Mouse (Mus musculus): Measurements from ENCODE around the gene Nr2c1. TPM values are rescaled to one million over a fixed set of nuclear protein-coding genes. Genes with fewer than 3 reads are reported as not detected.

The Nr2c1 gene
- polyA plus RNA-seq, 1 experiment from 2014 or later: 2.3 TPM

DNA sequence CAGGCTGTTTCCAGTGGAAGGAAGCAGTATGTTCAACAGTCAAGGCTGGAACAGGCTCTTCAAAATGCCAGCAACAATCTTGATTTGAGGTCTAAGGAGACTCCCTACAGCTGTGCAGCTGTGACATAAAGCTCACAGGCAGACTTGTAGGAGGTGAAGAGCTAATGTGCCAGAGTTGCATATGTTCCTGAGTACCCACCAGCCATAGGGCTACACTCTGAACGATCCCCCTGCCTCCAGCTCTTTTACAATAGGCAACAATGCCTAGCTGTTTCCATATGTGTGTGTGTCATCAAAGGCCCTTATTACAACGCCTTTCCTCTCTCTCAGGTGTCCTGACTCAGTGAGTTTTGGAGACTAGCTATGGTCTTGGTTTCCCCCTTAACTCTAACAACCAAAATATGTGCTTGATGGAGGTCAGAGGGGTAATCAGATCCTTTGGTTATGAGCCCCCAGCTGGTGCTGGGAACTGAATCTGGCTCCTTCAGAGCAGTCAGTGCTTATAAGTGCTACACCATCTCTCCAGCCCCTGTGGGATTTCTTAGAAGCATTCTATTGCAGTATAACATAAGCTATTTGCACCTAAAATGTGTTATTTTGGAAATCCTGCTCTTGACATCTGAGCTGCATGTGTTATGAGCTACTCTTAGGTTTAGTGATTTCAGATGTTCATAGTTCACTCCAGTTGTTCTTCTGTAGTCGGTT, 7.4 kb upstream of the Nr2c1 start:
- Histone ChIP-seq H3K9me3 (replicated peaks) (no peaks in the 10 kb centered on the region), H3K9ac (no peak overlapping the region), H3K4me1 (replicated peaks) (no peaks in the 10 kb centered on the region), H3K27ac (no peak overlapping the region), H3K36me3 (peaks cover 44% of the 10 kb centered on the region), H3K4me3 (replicated peaks) (no peak overlapping the region), H3K4me2 (no peak overlapping the region), H3K27me3 (no peaks in the 10 kb centered on the region)
- WGBS (ENCODE audit: insufficient replicate concordance): 72% methylated on average over 3 of the region's 3 CpGs
- DNase-seq: no peak
- ATAC-seq (ENCODE audit: low read depth): no peak

DNA sequence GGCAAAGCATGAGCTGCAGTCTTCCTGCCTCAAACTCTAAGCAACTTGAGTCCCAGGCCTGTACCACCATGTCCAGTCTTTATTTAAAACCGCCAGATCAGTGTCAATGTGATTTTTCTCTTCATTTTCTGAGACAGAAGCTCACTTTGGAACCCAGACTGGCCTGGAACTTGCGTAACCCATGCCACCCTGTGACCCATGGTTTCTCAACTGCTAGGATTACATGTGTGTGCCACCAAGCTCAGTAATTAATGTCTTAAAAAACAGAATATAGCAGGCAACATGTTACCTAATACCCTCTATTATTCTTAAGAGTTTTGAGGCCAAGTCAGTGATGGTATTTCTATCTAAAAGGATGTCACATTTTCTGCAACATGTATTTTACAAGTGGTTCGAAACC, 5.4 kb upstream of the Nr2c1 start:
- Histone ChIP-seq H3K9ac (no peak overlapping the region), H3K36me3 (peaks cover 42% of the 10 kb centered on the region), H3K4me3 (replicated peaks) (no peak overlapping the region), H3K4me1 (replicated peaks) (peaks cover 6% of the 10 kb centered on the region), H3K27me3 (no peaks in the 10 kb centered on the region), H3K27ac (no peak overlapping the region), H3K9me3 (replicated peaks) (no peaks in the 10 kb centered on the region), H3K4me2 (no peak overlapping the region)
- no peak for ATAC-seq (ENCODE audit: low read depth)
- WGBS (ENCODE audit: insufficient replicate concordance): 78% methylated on average over 3 of the region's 3 CpGs
- DNase-seq: no peak

- H3K4me1 ChIP-seq (replicated peaks): peaks cover 27% of the 10 kb centered on the region
- no peak for DNase-seq
- H3K36me3 ChIP-seq: peaks cover 23% of the 10 kb centered on the region
- no peak for ATAC-seq (ENCODE audit: low read depth)
- 75% methylated on average over 5 of the region's 5 CpGs for WGBS (ENCODE audit: insufficient replicate concordance)
- H3K27me3 ChIP-seq: no peaks in the 10 kb centered on the region
- H3K27ac ChIP-seq: no peak overlapping the region
- H3K4me2 ChIP-seq: no peak overlapping the region
- H3K9me3 ChIP-seq (replicated peaks): no peaks in the 10 kb centered on the region
- H3K4me3 ChIP-seq (replicated peaks): no peak overlapping the region
- H3K9ac ChIP-seq: no peak overlapping the region
Observed at GRCm38 (mm10) chr10:94144581-94144980, 3.2 kb upstream of the Nr2c1 start.

- Histone ChIP-seq H3K4me1 (replicated peaks) (peaks cover 40% of the 10 kb centered on the region), H3K36me3 (0 out of 2 replicates have a peak, but pooled peaks cover 5% of the 10 kb centered on the region), H3K27me3 (no peaks in the 10 kb centered on the region), H3K4me2 (peak overlapping the region; percentile 85), H3K4me3 (replicated peaks) (peak overlapping the region; percentile 79), H3K9me3 (replicated peaks) (no peaks in the 10 kb centered on the region), H3K9ac (peak overlapping the region; percentile 82), H3K27ac (peak overlapping the region; percentile 89)
- WGBS (ENCODE audit: insufficient replicate concordance): 9% methylated on average over 8 of the region's 8 CpGs
- peak; percentile 40 for ATAC-seq (ENCODE audit: low read depth)
- DNase-seq: no peak
Observed at GRCm38 (mm10) chr10:94147391-94147755, 450 bp upstream of the Nr2c1 start.

DNA sequence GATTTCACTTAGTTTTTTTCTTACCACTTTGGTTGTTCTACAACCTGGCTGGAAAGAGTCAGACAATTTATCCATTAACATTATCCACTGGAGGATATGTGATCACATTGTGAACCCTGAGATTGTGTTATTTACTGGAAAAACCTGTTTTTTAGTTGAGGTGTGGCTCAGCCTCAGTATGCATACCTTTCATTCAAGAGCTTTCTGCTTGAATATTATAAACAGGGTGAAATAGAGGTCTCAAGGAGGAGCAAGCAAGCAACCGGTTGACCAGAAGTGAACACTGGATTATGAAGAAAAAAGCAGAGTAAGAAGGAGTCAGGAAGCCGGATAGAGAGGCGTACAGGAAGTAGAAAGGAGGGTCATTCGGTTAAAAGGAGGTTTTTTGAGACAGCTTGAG, 3.7 kb downstream of the Nr2c1 start:
- H3K4me2 ChIP-seq: no peak overlapping the region
- H3K4me3 ChIP-seq (replicated peaks): no peak overlapping the region
- peaks cover 40% of the 10 kb centered on the region for H3K4me1 ChIP-seq (replicated peaks)
- no peak for DNase-seq
- H3K27me3 ChIP-seq: no peaks in the 10 kb centered on the region
- H3K9me3 ChIP-seq (replicated peaks): no peaks in the 10 kb centered on the region
- H3K9ac ChIP-seq: no peak overlapping the region
- H3K27ac ChIP-seq: no peak overlapping the region
- ATAC-seq (ENCODE audit: low read depth): no peak
- WGBS (ENCODE audit: insufficient replicate concordance): 63% methylated on average over 4 of the region's 4 CpGs
- H3K36me3 ChIP-seq: 0 out of 2 replicates have a peak, but pooled peaks cover 4% of the 10 kb centered on the region

GRCm38 (mm10) chr10:94153841-94154240, 6.0 kb downstream of the Nr2c1 start:
- H3K27ac ChIP-seq: no peak overlapping the region
- H3K4me2 ChIP-seq: no peak overlapping the region
- no peak for ATAC-seq (ENCODE audit: low read depth)
- H3K27me3 ChIP-seq: no peaks in the 10 kb centered on the region
- no peak overlapping the region for H3K9ac ChIP-seq
- peaks cover 21% of the 10 kb centered on the region for H3K4me1 ChIP-seq (replicated peaks)
- no peak for DNase-seq
- H3K36me3 ChIP-seq: peaks cover 12% of the 10 kb centered on the region
- no peaks in the 10 kb centered on the region for H3K9me3 ChIP-seq (replicated peaks)
- no peak overlapping the region for H3K4me3 ChIP-seq (replicated peaks)

DNA sequence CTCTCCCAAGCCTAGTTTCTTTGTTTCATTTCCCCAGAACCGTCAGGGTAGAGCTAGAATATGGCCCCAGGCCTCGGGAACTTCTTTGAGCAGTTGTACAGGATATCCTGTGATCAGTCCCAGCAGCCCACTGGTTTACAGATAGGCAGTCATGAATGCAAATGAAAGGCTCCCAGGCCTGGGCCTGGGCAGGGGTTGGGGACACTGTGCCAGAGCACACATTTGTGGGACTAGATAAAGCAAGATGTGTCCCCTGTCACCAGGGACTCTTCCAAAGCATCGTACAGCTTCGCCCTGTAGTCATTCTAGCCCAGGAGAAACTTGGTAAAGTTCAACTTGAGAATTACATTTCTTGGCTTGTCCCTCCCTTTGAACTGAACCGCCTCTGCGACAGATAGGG, 11.1 kb downstream of the Nr2c1 start:
- ATAC-seq (ENCODE audit: low read depth) (peak; percentile 31; the same call in 1 of the 2 replicates), DNase-seq (no peak)
- no peaks in the 10 kb centered on the region for H3K27me3 ChIP-seq
- H3K4me1 ChIP-seq (replicated peaks): no peaks in the 10 kb centered on the region
- no peak overlapping the region for H3K9ac ChIP-seq
- no peak overlapping the region for H3K27ac ChIP-seq
- H3K4me2 ChIP-seq: no peak overlapping the region
- WGBS (ENCODE audit: insufficient replicate concordance): 55% methylated on average over 6 of the region's 6 CpGs
- no peaks in the 10 kb centered on the region for H3K9me3 ChIP-seq (replicated peaks)
- no peak overlapping the region for H3K4me3 ChIP-seq (replicated peaks)
- H3K36me3 ChIP-seq: peaks cover 34% of the 10 kb centered on the region

- Histone ChIP-seq H3K9me3 (replicated peaks) (no peaks in the 10 kb centered on the region), H3K27me3 (no peaks in the 10 kb centered on the region), H3K27ac (no peak overlapping the region), H3K4me1 (replicated peaks) (no peaks in the 10 kb centered on the region), H3K4me3 (replicated peaks) (no peak overlapping the region), H3K9ac (no peak overlapping the region), H3K36me3 (peaks cover 38% of the 10 kb centered on the region), H3K4me2 (no peak overlapping the region)
- 82% methylated on average over 4 of the region's 4 CpGs for WGBS (ENCODE audit: insufficient replicate concordance)
- ATAC-seq (ENCODE audit: low read depth): no peak
- no peak for DNase-seq
Observed at GRCm38 (mm10) chr10:94159406-94159805, 11.6 kb downstream of the Nr2c1 start.

DNA sequence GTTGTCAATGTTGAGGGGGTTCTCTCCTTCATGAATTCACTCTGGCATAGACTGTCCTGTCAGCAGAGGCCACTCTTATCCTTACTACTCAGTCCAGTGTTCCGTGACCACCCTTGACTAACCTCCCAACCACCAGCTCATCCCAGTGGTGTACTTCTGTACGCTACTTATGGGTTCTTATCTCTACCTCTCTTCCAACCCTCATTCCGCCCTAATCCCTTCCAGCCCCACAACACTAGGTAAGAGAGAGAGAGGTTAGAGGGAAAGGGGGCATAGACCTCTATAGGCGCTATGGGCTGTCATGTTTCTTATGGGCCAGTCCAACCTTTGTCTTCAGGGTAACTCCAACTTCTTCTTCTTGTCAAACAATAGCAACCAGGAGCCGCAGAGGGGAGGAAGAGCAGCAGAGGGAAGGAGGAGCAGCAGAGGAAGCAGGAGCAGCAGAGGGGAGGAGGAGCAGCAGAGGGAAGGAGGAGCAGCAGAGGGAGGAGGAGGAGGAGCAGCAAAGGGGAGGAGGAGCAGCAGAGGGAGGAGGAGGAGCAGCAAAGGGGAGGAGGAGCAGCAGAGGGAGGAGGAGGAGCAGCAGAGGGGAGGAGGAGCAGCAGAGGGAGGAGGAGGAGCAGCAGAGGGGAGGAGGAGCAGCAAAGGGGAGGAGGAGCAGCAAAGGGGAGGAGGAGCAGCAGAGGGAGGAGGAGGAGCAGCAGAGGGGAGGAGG, 13.4 kb downstream of the Nr2c1 start:
- H3K4me1 ChIP-seq (replicated peaks): no peaks in the 10 kb centered on the region
- WGBS (ENCODE audit: insufficient replicate concordance): 76% methylated on average over 5 of the region's 5 CpGs
- H3K9ac ChIP-seq: no peak overlapping the region
- no peak overlapping the region for H3K4me3 ChIP-seq (replicated peaks)
- no peak for ATAC-seq (ENCODE audit: low read depth)
- H3K9me3 ChIP-seq (replicated peaks): no peaks in the 10 kb centered on the region
- H3K36me3 ChIP-seq: peaks cover 45% of the 10 kb centered on the region
- no peak overlapping the region for H3K27ac ChIP-seq
- H3K4me2 ChIP-seq: no peak overlapping the region
- DNase-seq: no peak
- H3K27me3 ChIP-seq: no peaks in the 10 kb centered on the region

GRCm38 (mm10) chr10:94162031-94162430, 14.2 kb downstream of the Nr2c1 start:
- Histone ChIP-seq H3K27ac (no peak overlapping the region), H3K36me3 (peaks cover 51% of the 10 kb centered on the region), H3K4me2 (no peak overlapping the region), H3K27me3 (no peaks in the 10 kb centered on the region), H3K4me3 (replicated peaks) (no peak overlapping the region), H3K4me1 (replicated peaks) (no peaks in the 10 kb centered on the region), H3K9ac (no peak overlapping the region), H3K9me3 (replicated peaks) (no peaks in the 10 kb centered on the region)
- ATAC-seq (ENCODE audit: low read depth): no peak
- DNase-seq: no peak
- WGBS (ENCODE audit: insufficient replicate concordance): 86% methylated on average over 7 of the region's 7 CpGs

GRCm38 (mm10) chr10:94164104-94164845, 16.5 kb downstream of the Nr2c1 start:
- Histone ChIP-seq H3K4me1 (replicated peaks) (no peaks in the 10 kb centered on the region), H3K4me2 (no peak overlapping the region), H3K36me3 (peaks cover 60% of the 10 kb centered on the region), H3K9ac (no peak overlapping the region), H3K27ac (no peak overlapping the region), H3K4me3 (replicated peaks) (no peak overlapping the region), H3K9me3 (replicated peaks) (no peaks in the 10 kb centered on the region), H3K27me3 (no peaks in the 10 kb centered on the region)
- no peak for DNase-seq
- ATAC-seq (ENCODE audit: low read depth): no peak
- WGBS (ENCODE audit: insufficient replicate concordance): 50% methylated on average over 5 of the region's 5 CpGs

All from liver, embryonic 13.5 days (tissue).